Comparison of ENCODE assay signal across 9 mouse cellular contexts in genomic region chr7:117435730-117436441, GRCm38 (mm10). TPM values are rescaled to one million over a fixed set of nuclear protein-coding genes. Genes with fewer than 3 reads are reported as not detected.
DNase-seq lines count a peak whose midpoint lies in the region; ATAC-seq lines count a peak whose summit lies in the region.
"Had no signal": no experiment of that assay in that cellular context is flagged by ENCODE, and none has a peak within 500 bp of the region (broad histone marks: within the 10 kb centered on the region; RNA-seq: fewer than 3 reads in every experiment).

No protein-coding gene starts in this region.

- no peak overlapping the region for H3K4me2 ChIP-seq in neural tube, embryonic 13.5 days

- no peaks in the 10 kb centered on the region for H3K9me3 ChIP-seq in neural tube, embryonic 13.5 days

- H3K9ac ChIP-seq in neural tube, embryonic 13.5 days, result no peak overlapping the region

- no peak overlapping the region for H3K4me3 ChIP-seq in neural tube, embryonic 13.5 days
- H3K4me3 ChIP-seq: myocyte had no signal

- WGBS in neural tube, embryonic 13.5 days, result 80% methylated on average over 12 of the region's 12 CpGs

- peak overlapping the region; percentile 38 for H3K27ac ChIP-seq in neural tube, embryonic 13.5 days (replicated peaks)

- peak; percentile 52; the same call in 1 of the 2 replicates for ATAC-seq in neural tube, embryonic 13.5 days (ENCODE audit: low read depth)
- ATAC-seq in erythroblast, adult 5-6 weeks (replicated peaks; ENCODE audit: low FRiP score, poor library complexity, severe bottlenecking), result no peak

- peak; percentile 5 for DNase-seq in adrenal gland, adult 2 months
- DNase-seq in adrenal gland, adult 8-10 months, result no peak
- no peak for DNase-seq in neural tube, embryonic 10.5 days (ENCODE audit: extremely low spot score, low spot score)
- DNase-seq in layer of hippocampus, adult 18-20 months (ENCODE audit: low spot score in 2 of 2), result peak; percentile 51 to 62
- DNase-seq in right cerebral cortex, postnatal 10 days (ENCODE audit: low spot score in 2 of 2), result peak; percentile 82 to 89
- DNase-seq in retina, postnatal 1 day, result no peak

- H3K27me3 ChIP-seq in neural tube, embryonic 13.5 days, result no peaks in the 10 kb centered on the region

- peaks cover 20% of the 10 kb centered on the region; the same call in 1 of the 2 replicates for H3K4me1 ChIP-seq in neural tube, embryonic 13.5 days (replicated peaks)

- no peaks in the 10 kb centered on the region for H3K36me3 ChIP-seq in neural tube, embryonic 13.5 days

RNA-seq across cellular contexts. Expression of gene Xylt1, which starts 55.1 kb away (rescaled TPM):
- 1 to 10 TPM; 6.3 to 8.2 TPM for total RNA-seq in adrenal gland, adult 2 months (2021)
- polyA plus RNA-seq in adrenal gland, adult 2 months (2012; rRNA removed), result 1.4 and 2.0 TPM in 2 replicates
- total RNA-seq in adrenal gland, adult 8-10 months (2022), result 10 to 100 TPM in 1 of 4 experiments, 1 to 10 TPM in 3; 7.4 to 13.4 (median 9.1) TPM
- polyA plus RNA-seq in neural tube, embryonic 13.5 days (2015; fragmentation: Nextera tagmentation; extraction: Ambion mirVana), result 1.8 and 1.9 TPM in 2 replicates
- total RNA-seq in layer of hippocampus, adult 18-20 months (2021), result 10 to 100 TPM; 45.0 to 46.7 TPM
- 4.8 and 5.0 TPM in 2 replicates for total RNA-seq in erythroblast, adult 5-6 weeks (2015; ENCODE audit: low replicate concordance)
- 3.0 and 3.6 TPM in 2 replicates for total RNA-seq in erythroblast, adult 5-6 weeks (2017; ENCODE audit: low replicate concordance)
- polyA plus RNA-seq: myocyte had no signal

Comparison
In these comparisons a context has a peak if more than half of its experiments do, and no peak if none do; other contexts are left out.
1. DNase-seq: peak in adrenal gland, adult 2 months (single experiment), layer of hippocampus, adult 18-20 months (2 of 2) and right cerebral cortex, postnatal 10 days (2 of 2); none in adrenal gland, adult 8-10 months (single experiment), neural tube, embryonic 10.5 days (single experiment) and retina, postnatal 1 day (single experiment).